In genomic region chr1:87755641-87756470, GRCm38 (mm10) we compare ENCODE assay signal across 8 mouse cellular contexts. TPM values are rescaled to one million over a fixed set of nuclear protein-coding genes. Genes with fewer than 3 reads are reported as not detected.
DNase-seq lines count a peak whose midpoint lies in the region; ATAC-seq lines count a peak whose summit lies in the region.

Atg16l1 (plus strand) TSS chr1:87755870.

- intact Hi-C loops in gastrocnemius, postnatal 14 days (cut with DNase I; ENCODE audit: low total_unique reads): no loop called here
- intact Hi-C loops in left cerebral cortex, postnatal 10 days (cut with DNase I): loop anchor here (5.0 kb wide), 1 partner anchor 309 kb away; no protein-coding TSS in a partner anchor

- DNase-seq in adrenal gland, adult (ENCODE audit: inconsistent age in 2 of 2, low spot score in 1 of 2): peak; percentile 97 to 98
- DNase-seq in embryo, embryonic 10.5 days (ENCODE audit: low spot score): peak; percentile 97
- DNase-seq in gastrocnemius, postnatal 14 days: peak; percentile 94
- DNase-seq in left cerebral cortex, postnatal 10 days (ENCODE audit: extremely low spot score in 1 of 2, low spot score in 2 of 2): peak; percentile 95
- peak; percentile 98 for DNase-seq in right cerebral cortex, postnatal 25 days
- DNase-seq in urinary bladder, postnatal 4 days (ENCODE audit: low spot score in 2 of 2): peak; percentile 91 to 92

- peak; percentile 98 for ATAC-seq in inflammation-experienced regulatory T-cells, adult 6 months
- ATAC-seq in megakaryocyte-erythroid progenitor cell, adult 5-6 weeks (replicated peaks; ENCODE audit: low FRiP score, low TSS enrichment, poor library complexity, severe bottlenecking): peak; percentile 100

RNA-seq across cellular contexts. Expression of gene Atg16l1, which starts in this region (rescaled TPM):
- total RNA-seq in gastrocnemius, postnatal 14 days (2021): 10 to 100 TPM; 14.2 to 14.9 TPM
- 10 to 100 TPM; 12.6 to 23.9 (median 21.1) TPM for polyA plus RNA-seq in inflammation-experienced regulatory T-cells, adult 6 months (2017; shearing (Covaris generic))
- total RNA-seq in left cerebral cortex, postnatal 10 days (2021): 10 to 100 TPM; 68.3 to 71.0 TPM
- total RNA-seq in megakaryocyte-erythroid progenitor cell, adult 5-6 weeks (2014; fragmentation: Nextera tagmentation): 43.1 and 47.6 TPM in 2 replicates
- 58.1 and 59.8 TPM in 2 replicates for total RNA-seq in megakaryocyte-erythroid progenitor cell, adult 5-6 weeks (2017)

Comparison
In these comparisons a context has a peak if more than half of its experiments do, and no peak if none do; other contexts are left out.
1. Peak in every context shown above with its lines: DNase-seq and ATAC-seq.